Mouse (Mus musculus): Measurements from ENCODE around the gene Slc4a4.

GRCm38 (mm10) chr5:89097291-89097690 lies 210.7 kb downstream of the Slc4a4 start:
- TF ChIP-seq CTCF (IDR thresholded peaks at IDR 0.05; ENCODE audit: borderline replicate concordance, extremely low read depth, insufficient read depth, insufficient read length) (no peak), POLR2A (IDR thresholded peaks at IDR 0.05; ENCODE audit: borderline replicate concordance, extremely low read depth, insufficient read depth, insufficient read length, poor library complexity, severe bottlenecking) (no peak)
